Mouse (Mus musculus): ENCODE measurements around the gene Gm20388.

- TF ChIP-seq CTCF (IDR thresholded peaks at IDR 0.05; ENCODE audit: low read depth), result no peak
- TF ChIP-seq EP300 (IDR thresholded peaks at IDR 0.05; ENCODE audit: low read depth), result no peak
Measured at GRCm38 (mm10) chr8:121598190-121598589, 1687.5 kb downstream of the Gm20388 start.

Data from liver, embryonic 14.5 days (tissue).